Mouse (Mus musculus) liver, embryonic 14.5 days (tissue): ENCODE measurements around the gene Spic.

ENCODE experiments used
- CTCF ChIP-seq: IDR thresholded peaks from 2 replicates; pipeline ENCODE4 v1.5.1; 2016; ENCODE audit warnings: antibody characterized with exemption, low read depth, control low read depth
- EP300 ChIP-seq: IDR thresholded peaks from 2 replicates; pipeline ENCODE4 v1.6.1; 2016; ENCODE audit warnings: antibody characterized with exemption, low read depth

- no peak for TF ChIP-seq CTCF
- TF ChIP-seq EP300 = no peak
These were observed at the start of gene Spic for GRCm38 (mm10) chr10:88684925-88685324.
